Mouse (Mus musculus): Measurements from ENCODE around the gene Bnip2.

Gene Bnip2

GRCm38 (mm10) chr9:70049416-70049783 is 60.1 kb downstream of the Bnip2 start:
- no peak for DNase-seq

GRCm38 (mm10) chr9:70049839-70050238 is 60.6 kb downstream of the Bnip2 start:
- DNase-seq = no peak

- no peak for DNase-seq
Measured at GRCm38 (mm10) chr9:70052730-70053129, 63.5 kb downstream of the Bnip2 start.

GRCm38 (mm10) chr9:70053411-70053810 is 64.1 kb downstream of the Bnip2 start:
- no peak for DNase-seq
